ENCODE assay signal across 29 mouse cellular contexts in the genomic region with DNA sequence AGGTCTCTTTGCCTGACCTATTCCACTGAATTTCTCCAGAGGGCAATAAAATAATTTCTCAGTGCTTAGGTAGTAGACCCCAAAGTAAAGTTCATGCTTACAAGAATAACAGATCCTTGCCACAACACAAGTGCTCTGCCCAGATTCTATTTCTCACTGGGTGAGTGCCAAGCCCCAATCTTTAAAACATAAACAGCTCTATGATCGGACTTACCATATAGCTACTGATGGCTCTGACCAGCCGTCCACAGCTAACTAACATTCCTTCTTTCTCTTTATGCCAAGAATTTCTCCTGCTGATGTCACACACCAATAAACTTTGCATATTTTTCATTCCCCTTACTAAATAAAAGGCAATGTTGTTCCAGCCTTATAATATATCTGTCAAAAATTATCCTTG.
A peak's percentile ranks its signal among the peaks of the same experiment; 100 is the strongest.
DNase-seq lines count a peak whose midpoint lies in the region; ATAC-seq lines count a peak whose summit lies in the region.
"Had no signal": no experiment of that assay in that cellular context is flagged by ENCODE, and none has a peak within 500 bp of the region (broad histone marks: within the 10 kb centered on the region; RNA-seq: fewer than 3 reads in every experiment).

No protein-coding gene starts in this region.

- H3K4me2 ChIP-seq in intestine, embryonic 16.5 days (ENCODE audit: low read depth, low read length): no peak overlapping the region
- no peak overlapping the region for H3K4me2 ChIP-seq in intestine, embryonic 15.5 days (replicated peaks)
- H3K4me2 ChIP-seq in lung, embryonic 16.5 days (ENCODE audit: low read depth, low read length): no peak overlapping the region
- H3K4me2 ChIP-seq: heart, embryonic 11.5 days; hindbrain, embryonic 12.5 days; limb, embryonic 12.5 days; liver, embryonic 11.5 days; midbrain, embryonic 13.5 days; neural tube, embryonic 13.5 days had no signal

- 0 out of 2 replicates have a peak, but pooled peaks have one; percentile 40 for ATAC-seq in intestine, embryonic 16.5 days
- no peak for ATAC-seq in intestine, embryonic 15.5 days
- peak; percentile 47; the same call in 1 of the 2 replicates for ATAC-seq in lung, embryonic 16.5 days (ENCODE audit: low read depth)
- ATAC-seq: forebrain, embryonic 14.5 days; hindbrain, postnatal 0 days; intestine, postnatal 0 days; midbrain, embryonic 13.5 days had no signal

- peak; percentile 31 for DNase-seq in kidney, postnatal 10 days
- DNase-seq in kidney, postnatal 36 days: no peak
- no peak for DNase-seq in lung, postnatal 14 days
- no peak for DNase-seq in c-Kit-positive CD71-positive TER-119-positive erythroid progenitor cells, embryonic 14.5 days (ENCODE audit: low spot score)
- DNase-seq: adrenal gland, adult 2 months; adrenal gland, postnatal 36 days; cerebellum, adult 2 months; cerebellum, postnatal 14 days; gastrocnemius, adult 2 months; gastrocnemius, postnatal 36 days; heart, adult 18-20 months; heart, postnatal 36 days; right cerebral cortex, postnatal 4 days; thymus, adult 18-20 months; thymus, postnatal 25 days had no signal

- H3K36me3 ChIP-seq in intestine, embryonic 16.5 days (ENCODE audit: control insufficient read depth, insufficient read depth, low read length): no peaks in the 10 kb centered on the region
- H3K36me3 ChIP-seq in intestine, embryonic 15.5 days: no peaks in the 10 kb centered on the region
- no peaks in the 10 kb centered on the region for H3K36me3 ChIP-seq in lung, embryonic 16.5 days (ENCODE audit: control insufficient read depth, insufficient read depth, low read length)
- H3K36me3 ChIP-seq: hindbrain, embryonic 12.5 days; limb, embryonic 12.5 days; midbrain, embryonic 13.5 days; neural tube, embryonic 13.5 days had no signal

- no peaks in the 10 kb centered on the region for H3K4me1 ChIP-seq in intestine, embryonic 16.5 days (ENCODE audit: control insufficient read depth, insufficient read depth, low read length)
- no peaks in the 10 kb centered on the region for H3K4me1 ChIP-seq in intestine, embryonic 15.5 days (replicated peaks)
- H3K4me1 ChIP-seq in lung, embryonic 16.5 days (replicated peaks; ENCODE audit: control insufficient read depth, insufficient read depth, low read length): peaks cover 2% of the 10 kb centered on the region
- H3K4me1 ChIP-seq: hindbrain, embryonic 12.5 days; limb, embryonic 12.5 days; midbrain, embryonic 13.5 days; neural tube, embryonic 13.5 days had no signal

- WGBS in intestine, embryonic 16.5 days: 51% methylated on average over 2 of the region's 2 CpGs
- WGBS in intestine, embryonic 15.5 days: 44% methylated on average over 2 of the region's 2 CpGs
- 38% methylated on average over 2 of the region's 2 CpGs for WGBS in lung, embryonic 16.5 days

- H3K27me3 ChIP-seq in intestine, embryonic 16.5 days (replicated peaks; ENCODE audit: control insufficient read depth, insufficient read depth, low read length): no peaks in the 10 kb centered on the region
- no peaks in the 10 kb centered on the region for H3K27me3 ChIP-seq in intestine, embryonic 15.5 days (replicated peaks)
- H3K27me3 ChIP-seq in lung, embryonic 16.5 days (ENCODE audit: control insufficient read depth, insufficient read depth, low read depth, low read length): no peaks in the 10 kb centered on the region
- H3K27me3 ChIP-seq: hindbrain, embryonic 12.5 days; limb, embryonic 12.5 days; midbrain, embryonic 13.5 days; neural tube, embryonic 13.5 days had no signal

- no peak overlapping the region for H3K27ac ChIP-seq in intestine, embryonic 16.5 days (ENCODE audit: low read length)
- no peak overlapping the region for H3K27ac ChIP-seq in intestine, embryonic 15.5 days
- H3K27ac ChIP-seq in lung, embryonic 16.5 days (ENCODE audit: low read length): no peak overlapping the region
- H3K27ac ChIP-seq: gastrocnemius, adult 2 months; hindbrain, embryonic 12.5 days; hindbrain, postnatal 0 days; limb, embryonic 12.5 days; macrophage; midbrain, embryonic 13.5 days; neural tube, embryonic 13.5 days; stomach, postnatal 0 days had no signal

- no peak overlapping the region for H3K4me3 ChIP-seq in intestine, embryonic 16.5 days (ENCODE audit: low read length)
- no peak overlapping the region for H3K4me3 ChIP-seq in intestine, embryonic 15.5 days (replicated peaks)
- no peak overlapping the region for H3K4me3 ChIP-seq in lung, embryonic 16.5 days (ENCODE audit: low read length)
- H3K4me3 ChIP-seq: gastrocnemius, adult 2 months; hindbrain, embryonic 12.5 days; limb, embryonic 12.5 days; midbrain, embryonic 13.5 days; neural tube, embryonic 13.5 days had no signal

- no peaks in the 10 kb centered on the region for H3K9me3 ChIP-seq in intestine, embryonic 16.5 days (ENCODE audit: control insufficient read depth, low read length)
- no peaks in the 10 kb centered on the region for H3K9me3 ChIP-seq in intestine, embryonic 15.5 days
- no peaks in the 10 kb centered on the region for H3K9me3 ChIP-seq in lung, embryonic 16.5 days (ENCODE audit: control insufficient read depth, low read length)
- H3K9me3 ChIP-seq: hindbrain, embryonic 12.5 days; limb, embryonic 12.5 days; neural tube, embryonic 13.5 days had no signal

- no peak overlapping the region for H3K9ac ChIP-seq in intestine, embryonic 16.5 days (ENCODE audit: low read depth, low read length)
- H3K9ac ChIP-seq in intestine, embryonic 15.5 days: no peak overlapping the region
- H3K9ac ChIP-seq in lung, embryonic 16.5 days (ENCODE audit: low read length): no peak overlapping the region
- H3K9ac ChIP-seq: hindbrain, embryonic 12.5 days; limb, embryonic 12.5 days; midbrain, embryonic 13.5 days; neural tube, embryonic 13.5 days had no signal
